ENCODE assay signal across 14 mouse cellular contexts in the genomic region with DNA sequence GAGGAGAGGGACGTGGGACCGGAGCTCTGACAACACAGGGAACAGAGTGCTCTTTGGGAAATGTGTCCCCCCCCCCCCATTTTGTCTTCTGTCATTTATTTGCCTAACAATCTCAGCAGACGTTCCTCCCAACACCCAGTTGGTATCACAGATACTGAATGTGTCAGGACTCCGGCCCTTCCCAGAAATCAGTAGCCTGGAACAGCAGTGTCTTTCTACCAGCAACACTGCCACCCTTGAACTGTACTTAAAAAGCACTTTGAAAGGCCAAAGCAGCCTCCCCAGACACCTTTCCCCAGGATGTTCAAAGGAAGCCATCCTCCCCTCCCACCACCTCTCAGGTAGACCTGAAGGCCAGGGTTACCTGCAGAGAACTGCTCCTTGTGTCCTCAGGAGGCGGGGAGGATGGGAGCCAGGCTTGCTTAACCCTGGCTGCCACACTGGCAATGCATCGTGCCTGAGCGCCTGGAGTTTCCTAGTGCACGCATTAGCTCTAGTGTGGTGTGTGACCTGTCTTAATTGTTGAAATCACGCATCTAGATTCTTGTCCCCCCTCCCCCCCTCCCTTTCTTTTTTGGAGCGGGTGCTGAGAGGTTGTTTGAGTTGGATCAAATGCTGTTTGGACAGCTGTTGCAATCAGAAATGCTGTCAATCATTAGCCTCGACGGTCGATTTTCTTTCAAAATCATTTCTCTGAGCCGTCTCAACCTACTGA. TPM values are rescaled to one million over a fixed set of nuclear protein-coding genes. Genes with fewer than 3 reads are reported as not detected.
A peak's percentile ranks its signal among the peaks of the same experiment; 100 is the strongest.
DNase-seq lines count a peak whose midpoint lies in the region; ATAC-seq lines count a peak whose summit lies in the region.
"Had no signal": no experiment of that assay in that cellular context is flagged by ENCODE, and none has a peak within 500 bp of the region (broad histone marks: within the 10 kb centered on the region; RNA-seq: fewer than 3 reads in every experiment).

No protein-coding gene starts in this region.

- no peak overlapping the region for H3K4me3 ChIP-seq in hindbrain, embryonic 10.5 days
- no peak overlapping the region for H3K4me3 ChIP-seq in hindbrain, embryonic 16.5 days (ENCODE audit: low read length)
- H3K4me3 ChIP-seq in midbrain, embryonic 11.5 days (ENCODE audit: low read depth, low read length): no peak overlapping the region
- H3K4me3 ChIP-seq in midbrain, embryonic 15.5 days: no peak overlapping the region
- no peak overlapping the region for H3K4me3 ChIP-seq in liver, embryonic 13.5 days (replicated peaks)
- H3K4me3 ChIP-seq in forebrain, embryonic 10.5 days: no peak overlapping the region
- H3K4me3 ChIP-seq: heart, embryonic 13.5 days had no signal

- H3K4me1 ChIP-seq in hindbrain, embryonic 10.5 days (replicated peaks): peaks cover 100% of the 10 kb centered on the region
- H3K4me1 ChIP-seq in hindbrain, embryonic 16.5 days (ENCODE audit: control insufficient read depth, insufficient read depth, low read depth, low read length): peaks cover 41% of the 10 kb centered on the region
- peaks cover 86% of the 10 kb centered on the region for H3K4me1 ChIP-seq in midbrain, embryonic 11.5 days (ENCODE audit: control insufficient read depth, insufficient read depth, low read length)
- H3K4me1 ChIP-seq in midbrain, embryonic 15.5 days: peaks cover 81% of the 10 kb centered on the region
- H3K4me1 ChIP-seq in liver, embryonic 13.5 days (replicated peaks): peaks cover 72% of the 10 kb centered on the region
- peaks cover 100% of the 10 kb centered on the region for H3K4me1 ChIP-seq in forebrain, embryonic 10.5 days

- 50% methylated on average over 14 of the region's 14 CpGs for WGBS in hindbrain, embryonic 10.5 days
- WGBS in hindbrain, embryonic 16.5 days: 54% methylated on average over 13 of the region's 14 CpGs
- 51% methylated on average over 14 of the region's 14 CpGs for WGBS in midbrain, embryonic 11.5 days
- WGBS in midbrain, embryonic 15.5 days: 38% methylated on average over 14 of the region's 14 CpGs
- 60% methylated on average over 14 of the region's 14 CpGs for WGBS in liver, embryonic 13.5 days (ENCODE audit: insufficient replicate concordance)
- 70% methylated on average over 14 of the region's 14 CpGs for WGBS in forebrain, embryonic 10.5 days

- DNase-seq in hindbrain, embryonic 10.5 days (ENCODE audit: low spot score): no peak
- peak; percentile 84 for DNase-seq in midbrain, embryonic 11.5 days (ENCODE audit: low spot score, missing footprints)
- no peak for DNase-seq in liver, embryonic 13.5 days
- DNase-seq in frontal cortex, postnatal 10 days (ENCODE audit: low spot score in 2 of 2): no peak
- no peak for DNase-seq in right cerebral cortex, postnatal 10 days (ENCODE audit: low spot score in 2 of 2)
- no peak for DNase-seq in forebrain, embryonic 10.5 days (ENCODE audit: extremely low spot score, low spot score)
- DNase-seq: adrenal gland, postnatal 14 days; forebrain, postnatal 0 days; gastrocnemius, postnatal 25 days; layer of hippocampus, postnatal 36 days had no signal

- ATAC-seq in hindbrain, embryonic 16.5 days: no peak
- no peak for ATAC-seq in midbrain, embryonic 11.5 days (ENCODE audit: low FRiP score)
- ATAC-seq in midbrain, embryonic 15.5 days (replicated peaks): no peak
- ATAC-seq in liver, embryonic 13.5 days (ENCODE audit: low read depth): no peak
- ATAC-seq: forebrain, postnatal 0 days had no signal

- H3K36me3 ChIP-seq in hindbrain, embryonic 10.5 days: peaks cover 73% of the 10 kb centered on the region
- peaks cover 8% of the 10 kb centered on the region for H3K36me3 ChIP-seq in hindbrain, embryonic 16.5 days (ENCODE audit: control insufficient read depth, insufficient read depth, low read length)
- peaks cover 10% of the 10 kb centered on the region for H3K36me3 ChIP-seq in midbrain, embryonic 11.5 days (ENCODE audit: control insufficient read depth, insufficient read depth, low read length)
- H3K36me3 ChIP-seq in midbrain, embryonic 15.5 days (replicated peaks): peaks cover 4% of the 10 kb centered on the region; the same call in 1 of the 2 replicates
- peaks cover 8% of the 10 kb centered on the region for H3K36me3 ChIP-seq in liver, embryonic 13.5 days
- H3K36me3 ChIP-seq in forebrain, embryonic 10.5 days (replicated peaks): peaks cover 85% of the 10 kb centered on the region

- peaks cover 17% of the 10 kb centered on the region for H3K27me3 ChIP-seq in hindbrain, embryonic 10.5 days (ENCODE audit: insufficient read depth, poor library complexity, severe bottlenecking)
- peaks cover 2% of the 10 kb centered on the region; the same call in 1 of the 2 replicates for H3K27me3 ChIP-seq in hindbrain, embryonic 16.5 days (replicated peaks; ENCODE audit: control insufficient read depth, insufficient read depth, low read length)
- H3K27me3 ChIP-seq in midbrain, embryonic 11.5 days (ENCODE audit: control insufficient read depth, insufficient read depth, low read length): no peaks in the 10 kb centered on the region; the same call in 1 of the 2 replicates
- no peaks in the 10 kb centered on the region for H3K27me3 ChIP-seq in midbrain, embryonic 15.5 days (replicated peaks)
- peaks cover 3% of the 10 kb centered on the region; the same call in 1 of the 2 replicates for H3K27me3 ChIP-seq in liver, embryonic 13.5 days
- peaks cover 32% of the 10 kb centered on the region for H3K27me3 ChIP-seq in forebrain, embryonic 10.5 days (ENCODE audit: poor library complexity, severe bottlenecking)

- 0 out of 2 replicates have a peak overlapping the region, but pooled peaks have one; percentile 30 for H3K27ac ChIP-seq in hindbrain, embryonic 10.5 days
- no peak overlapping the region for H3K27ac ChIP-seq in hindbrain, embryonic 16.5 days (ENCODE audit: low read depth, low read length)
- no peak overlapping the region; the same call in 1 of the 2 replicates for H3K27ac ChIP-seq in midbrain, embryonic 11.5 days (ENCODE audit: low read depth, low read length)
- H3K27ac ChIP-seq in midbrain, embryonic 15.5 days: no peak overlapping the region
- no peak overlapping the region for H3K27ac ChIP-seq in liver, embryonic 13.5 days
- H3K27ac ChIP-seq in forebrain, embryonic 10.5 days: no peak overlapping the region
- H3K27ac ChIP-seq: heart, embryonic 13.5 days; kidney, postnatal 0 days had no signal

- no peak overlapping the region for H3K4me2 ChIP-seq in hindbrain, embryonic 16.5 days (ENCODE audit: low read length)
- no peak overlapping the region for H3K4me2 ChIP-seq in midbrain, embryonic 11.5 days
- H3K4me2 ChIP-seq in midbrain, embryonic 15.5 days: no peak overlapping the region
- peak overlapping the region; percentile 24; the same call in 1 of the 2 replicates for H3K4me2 ChIP-seq in liver, embryonic 13.5 days
- H3K4me2 ChIP-seq: heart, embryonic 13.5 days had no signal

- H3K9ac ChIP-seq in hindbrain, embryonic 16.5 days (ENCODE audit: low read depth, low read length): no peak overlapping the region
- H3K9ac ChIP-seq in midbrain, embryonic 11.5 days (ENCODE audit: low read length): no peak overlapping the region
- H3K9ac ChIP-seq in midbrain, embryonic 15.5 days: no peak overlapping the region
- H3K9ac ChIP-seq in liver, embryonic 13.5 days: no peak overlapping the region
- H3K9ac ChIP-seq: forebrain, postnatal 0 days; heart, embryonic 13.5 days had no signal

- no peaks in the 10 kb centered on the region for H3K9me3 ChIP-seq in hindbrain, embryonic 10.5 days
- H3K9me3 ChIP-seq in hindbrain, embryonic 16.5 days (ENCODE audit: control insufficient read depth, low read length): no peaks in the 10 kb centered on the region
- no peaks in the 10 kb centered on the region for H3K9me3 ChIP-seq in midbrain, embryonic 11.5 days (ENCODE audit: control insufficient read depth, low read length)
- no peaks in the 10 kb centered on the region for H3K9me3 ChIP-seq in midbrain, embryonic 15.5 days
- no peaks in the 10 kb centered on the region for H3K9me3 ChIP-seq in liver, embryonic 13.5 days (replicated peaks)
- no peaks in the 10 kb centered on the region for H3K9me3 ChIP-seq in forebrain, embryonic 10.5 days
- H3K9me3 ChIP-seq: heart, embryonic 13.5 days had no signal

RNA-seq across cellular contexts. Expression of gene Tle3, which starts 16.7 kb away (rescaled TPM):
- polyA plus RNA-seq in hindbrain, embryonic 10.5 days (2016; fragmentation: Nextera tagmentation; extraction: Ambion mirVana): 47.4 and 56.0 TPM in 2 replicates
- 19.5 and 23.0 TPM in 2 replicates for polyA plus RNA-seq in hindbrain, embryonic 16.5 days (2015; fragmentation: Nextera tagmentation; extraction: Ambion mirVana)
- 38.2 and 38.9 TPM in 2 replicates for polyA plus RNA-seq in midbrain, embryonic 11.5 days (2014; fragmentation: Nextera tagmentation; extraction: Ambion mirVana)
- polyA plus RNA-seq in midbrain, embryonic 15.5 days (2015; fragmentation: Nextera tagmentation; extraction: Ambion mirVana): 34.9 and 39.1 TPM in 2 replicates
- polyA plus RNA-seq in liver, embryonic 13.5 days (2015; fragmentation: Nextera tagmentation; extraction: Ambion mirVana): 3.7 and 3.8 TPM in 2 replicates
- 43.4 and 45.6 TPM in 2 replicates for polyA plus RNA-seq in forebrain, embryonic 10.5 days (2016; fragmentation: Nextera tagmentation; extraction: Ambion mirVana)
